Mouse (Mus musculus) myocyte (in vitro differentiated cells): Measurements from ENCODE around the gene Fate1. TPM values are rescaled to one million over a fixed set of nuclear protein-coding genes. Genes with fewer than 3 reads are reported as not detected.

Experiments
- H3K27me3 ChIP-seq: one replicate; pipeline ENCODE4 v1.6.1; 2011; ENCODE audit not compliant: control insufficient read depth, insufficient read depth, insufficient read length
- H3K36me3 ChIP-seq: one replicate; pipeline ENCODE4 v1.6.1; 2011; ENCODE audit not compliant: control insufficient read depth, insufficient read depth
- H3K4me2 ChIP-seq: one replicate; pipeline ENCODE4 v1.6.1; 2011; ENCODE audit warnings: low read depth, control low read depth
- H3K4me3 ChIP-seq: one replicate; pipeline ENCODE4 v1.5.1; 2011; ENCODE audit warnings: mild to moderate bottlenecking, control low read depth, moderate library complexity
- H3K79me2 ChIP-seq: one replicate; pipeline ENCODE4 v1.6.1; 2011; ENCODE audit not compliant: control insufficient read depth, insufficient read depth
- H3ac ChIP-seq: one replicate; pipeline ENCODE4 v1.6.1; 2011; ENCODE audit not compliant: control insufficient read depth, insufficient read length
- CEBPB ChIP-seq: IDR thresholded peaks from 2 replicates; pipeline ENCODE4 v1.6.1; 2011; ENCODE audit warnings: mild to moderate bottlenecking, moderate library complexity; ENCODE audit not compliant: poor library complexity, insufficient read depth, severe bottlenecking
- E2F4 ChIP-seq: IDR thresholded peaks from one replicate; pipeline ENCODE4 v1.6.1; 2011; ENCODE audit warnings: mild to moderate bottlenecking, control low read depth, moderate library complexity; ENCODE audit not compliant: insufficient read depth
- MAX ChIP-seq: IDR thresholded peaks from one replicate; pipeline ENCODE4 v1.6.1; 2011; ENCODE audit warnings: low read depth, mild to moderate bottlenecking, control low read depth
- MYOD1 ChIP-seq, 3 experiments: IDR thresholded peaks; one replicate each; pipeline ENCODE4 v1.6.1; 2011; ENCODE audit warnings: control low read depth in 2 of 3, low read depth in 2 of 3, mild to moderate bottlenecking in 2 of 3, moderate library complexity in 1 of 3; ENCODE audit not compliant: insufficient read length in 2 of 3, control insufficient read depth in 1 of 3
- MYOG ChIP-seq, 3 experiments: IDR thresholded peaks; one replicate each; pipeline ENCODE4 v1.6.1; 2011; ENCODE audit warnings: control low read depth in 2 of 3, low read depth in 2 of 3, mild to moderate bottlenecking in 2 of 3; ENCODE audit not compliant: insufficient read length in 2 of 3, control insufficient read depth in 1 of 3, insufficient read depth in 1 of 3
- POLR2A ChIP-seq: IDR thresholded peaks from one replicate; pipeline ENCODE4 v1.6.1; 2011; ENCODE audit warnings: low read depth, mild to moderate bottlenecking, control low read depth, moderate library complexity; ENCODE audit not compliant: insufficient read length
- POLR2AphosphoS2 ChIP-seq: IDR thresholded peaks from one replicate; pipeline ENCODE4 v1.6.1; 2011; ENCODE audit warnings: low read depth, control low read depth; ENCODE audit not compliant: insufficient read length
- REST ChIP-seq: IDR thresholded peaks from one replicate; pipeline ENCODE4 v1.6.1; 2011; ENCODE audit warnings: mild to moderate bottlenecking, control low read depth, moderate library complexity; ENCODE audit not compliant: insufficient read depth, insufficient read length
- SRF ChIP-seq: IDR thresholded peaks from one replicate; pipeline ENCODE4 v1.6.1; 2011; ENCODE audit warnings: low read depth; ENCODE audit not compliant: control insufficient read depth, insufficient read length
- TCF12 ChIP-seq: IDR thresholded peaks from one replicate; pipeline ENCODE4 v1.6.1; 2011; ENCODE audit warnings: mild to moderate bottlenecking, control low read depth; ENCODE audit not compliant: poor library complexity, insufficient read depth, severe bottlenecking
- TCF3 ChIP-seq: IDR thresholded peaks from one replicate; pipeline ENCODE4 v1.6.1; 2011; ENCODE audit warnings: low read depth, control low read depth; ENCODE audit not compliant: insufficient read length
- USF1 ChIP-seq: IDR thresholded peaks from one replicate; pipeline ENCODE4 v1.6.1; 2011; ENCODE audit warnings: low read depth, mild to moderate bottlenecking, control low read depth, moderate library complexity
- polyA plus RNA-seq: library from polyadenylated mRNA; unstranded; fragments of >200 nt; fragmentation: generic; extraction: Trizol; gene quantifications from one replicate; pipeline ENCODE4 v1.2.1, GENCODE M21; 2012; ENCODE audit warnings: missing spikeins

The Fate1 gene
- polyA plus RNA-seq, 1 experiment = not detected

DNA sequence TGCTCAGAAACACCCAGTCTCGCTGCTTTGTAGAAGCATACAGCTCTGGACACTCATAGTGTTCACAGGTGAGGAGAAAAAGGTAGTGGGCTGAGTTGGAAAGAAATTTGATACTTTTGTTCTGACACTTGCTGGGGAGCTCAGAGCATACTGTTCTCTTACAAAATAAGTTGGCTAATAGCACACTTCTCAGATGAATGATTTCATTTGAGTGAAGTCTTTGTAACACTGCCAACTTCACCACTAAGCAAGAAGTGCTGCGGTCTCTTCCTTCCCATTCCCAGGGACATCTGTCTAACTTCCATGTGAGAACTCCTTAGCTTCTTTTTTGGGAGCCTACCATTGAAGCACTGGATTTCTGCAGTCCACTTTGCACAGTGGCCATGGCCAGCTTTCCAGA lies 10.4 kb downstream of the Fate1 start:
- no peak for TF ChIP-seq MAX
- no peak for TF ChIP-seq MYOD1 (IDR thresholded peaks at IDR 0.05; ENCODE audit: control insufficient read depth in 1 of 3, insufficient read length in 2 of 3, low read depth in 2 of 3)
- TF ChIP-seq MYOG (IDR thresholded peaks at IDR 0.05; ENCODE audit: control insufficient read depth in 1 of 3, insufficient read depth in 1 of 3, insufficient read length in 2 of 3, low read depth in 2 of 3) = no peak
- TF ChIP-seq TCF3 = no peak
- no peak for TF ChIP-seq POLR2AphosphoS2
- Histone ChIP-seq H3K79me2 (no peaks in the 10 kb centered on the region), H3K27me3 (no peaks in the 10 kb centered on the region), H3ac (no peak overlapping the region), H3K4me3 (no peak overlapping the region), H3K4me2 (no peak overlapping the region), H3K36me3 (no peaks in the 10 kb centered on the region)

DNA sequence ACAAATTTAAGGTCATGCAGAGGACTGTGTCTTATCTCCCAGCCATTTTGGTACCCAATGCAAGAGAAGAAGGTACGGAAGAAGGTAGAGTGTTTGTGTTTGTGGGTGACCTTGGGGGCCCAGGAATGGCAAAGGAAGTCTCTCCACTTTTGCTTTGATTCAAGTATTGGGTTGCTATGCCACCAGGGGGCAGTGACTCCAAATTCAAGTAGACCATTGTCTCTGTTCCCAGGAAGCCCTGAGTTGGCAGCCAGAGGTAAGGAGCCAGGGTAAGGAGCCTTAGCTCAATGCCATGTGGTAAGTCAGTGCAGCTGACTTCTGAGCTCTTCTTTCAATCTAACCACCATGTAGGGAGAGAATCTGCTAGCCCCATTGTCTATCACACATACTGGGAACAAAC lies 11.0 kb downstream of the Fate1 start:
- Histone ChIP-seq H3ac (no peak overlapping the region), H3K36me3 (no peaks in the 10 kb centered on the region), H3K27me3 (no peaks in the 10 kb centered on the region), H3K4me2 (no peak overlapping the region), H3K4me3 (no peak overlapping the region), H3K79me2 (no peaks in the 10 kb centered on the region)
- no peak for TF ChIP-seq CEBPB
- no peak for TF ChIP-seq E2F4
- TF ChIP-seq USF1 = no peak
- no peak for TF ChIP-seq SRF
- TF ChIP-seq REST = no peak
- no peak for TF ChIP-seq MYOG (IDR thresholded peaks at IDR 0.05; ENCODE audit: control insufficient read depth in 1 of 3, insufficient read depth in 1 of 3, insufficient read length in 2 of 3, low read depth in 2 of 3)
- no peak for TF ChIP-seq MAX
- no peak for TF ChIP-seq POLR2AphosphoS2
- TF ChIP-seq TCF3 = no peak
- TF ChIP-seq POLR2A = no peak
- TF ChIP-seq TCF12 = no peak
- TF ChIP-seq MYOD1 (IDR thresholded peaks at IDR 0.05; ENCODE audit: control insufficient read depth in 1 of 3, insufficient read length in 2 of 3, low read depth in 2 of 3) = no peak

DNA sequence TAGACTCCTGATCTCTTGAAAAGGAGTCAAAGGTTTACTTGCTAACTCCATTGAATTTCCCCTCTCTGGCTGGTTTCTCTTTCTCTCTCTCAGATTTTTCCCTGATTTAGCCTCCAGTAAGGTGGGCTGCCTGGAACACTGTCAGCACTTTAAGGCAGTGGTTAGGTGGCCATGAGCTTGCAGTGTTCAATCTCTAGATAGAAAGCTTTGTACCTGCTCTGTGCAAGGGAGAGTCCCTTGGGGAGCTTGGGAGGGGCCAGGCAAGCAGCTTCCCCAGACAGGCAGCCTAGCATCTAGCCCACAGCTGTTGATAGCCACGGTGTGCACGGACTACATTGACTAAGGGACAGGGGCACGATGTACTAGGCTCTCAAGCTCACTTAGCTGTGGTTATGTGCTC lies 18.8 kb downstream of the Fate1 start, which contains the start of gene Cnga2:
Gene Cnga2 (plus strand): TSS at position 301 of the 400 bp plus-strand sequence.
- H3K27me3 ChIP-seq = no peaks in the 10 kb centered on the region
- H3K36me3 ChIP-seq = no peaks in the 10 kb centered on the region
- H3K79me2 ChIP-seq = no peaks in the 10 kb centered on the region
- H3K4me3 ChIP-seq = no peak within 1 kb of the TSS
- no peak for TF ChIP-seq POLR2AphosphoS2
- no peak for TF ChIP-seq REST
- TF ChIP-seq MYOG (IDR thresholded peaks at IDR 0.05; ENCODE audit: control insufficient read depth in 1 of 3, insufficient read depth in 1 of 3, insufficient read length in 2 of 3, low read depth in 2 of 3) = no peak
- no peak for TF ChIP-seq CEBPB
- TF ChIP-seq TCF12 = no peak
- no peak for TF ChIP-seq E2F4
- TF ChIP-seq SRF = no peak
- no peak for TF ChIP-seq TCF3
- no peak for TF ChIP-seq MYOD1 (IDR thresholded peaks at IDR 0.05; ENCODE audit: control insufficient read depth in 1 of 3, insufficient read length in 2 of 3, low read depth in 2 of 3)
- no peak for TF ChIP-seq USF1
- TF ChIP-seq MAX = no peak
- no peak within 1 kb of the TSS for H3ac ChIP-seq
- H3K4me2 ChIP-seq = no peak within 1 kb of the TSS

DNA sequence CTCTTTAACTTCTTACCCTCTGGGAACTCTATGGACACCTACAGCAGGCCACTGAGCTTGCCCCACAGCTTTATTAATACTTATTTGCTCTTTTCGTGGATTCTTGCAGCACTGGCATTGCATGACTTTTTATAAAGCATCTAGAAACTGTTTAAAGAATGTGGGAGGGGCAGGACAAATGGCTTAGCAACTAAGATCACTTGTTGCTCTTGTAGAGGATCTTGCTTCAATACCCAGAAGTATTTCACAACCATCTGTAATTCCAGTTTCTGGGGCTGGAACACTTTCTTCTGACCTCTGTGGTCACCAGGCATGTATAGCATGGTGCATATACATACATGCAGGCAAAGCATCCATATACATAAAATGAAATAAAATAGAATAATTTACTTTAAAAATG lies 23.2 kb downstream of the Fate1 start:
- H3K36me3 ChIP-seq = no peaks in the 10 kb centered on the region
- no peak for TF ChIP-seq CEBPB
- no peak for TF ChIP-seq REST
- no peak for TF ChIP-seq MYOD1 (IDR thresholded peaks at IDR 0.05; ENCODE audit: control insufficient read depth in 1 of 3, insufficient read length in 2 of 3, low read depth in 2 of 3)
- no peak for TF ChIP-seq TCF12
- no peaks in the 10 kb centered on the region for H3K27me3 ChIP-seq
- no peak overlapping the region for H3ac ChIP-seq
- no peaks in the 10 kb centered on the region for H3K79me2 ChIP-seq
- H3K4me3 ChIP-seq = no peak overlapping the region
- H3K4me2 ChIP-seq = no peak overlapping the region

DNA sequence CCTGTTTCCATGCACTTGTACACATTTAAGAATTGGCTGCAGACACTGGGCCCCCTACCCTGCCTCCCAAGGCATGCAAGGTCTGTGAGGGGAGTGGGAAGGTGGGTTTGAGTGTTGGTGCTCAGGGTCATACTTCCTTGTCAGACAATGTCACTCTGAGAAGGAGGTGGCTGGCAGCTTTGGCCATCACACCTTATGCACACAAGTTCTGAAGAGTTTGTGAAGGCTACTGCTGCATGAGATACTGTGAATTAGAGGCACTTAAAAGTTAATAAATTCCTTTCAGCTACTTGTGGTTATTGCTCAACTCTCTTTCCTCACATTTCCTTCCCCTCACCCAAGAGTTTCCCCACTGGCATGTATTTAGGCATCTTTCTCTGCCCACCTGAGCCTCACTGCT lies 37.1 kb downstream of the Fate1 start:
- no peaks in the 10 kb centered on the region for H3K36me3 ChIP-seq
- TF ChIP-seq MYOG (IDR thresholded peaks at IDR 0.05; ENCODE audit: control insufficient read depth in 1 of 3, insufficient read depth in 1 of 3, insufficient read length in 2 of 3, low read depth in 2 of 3) = no peak
- TF ChIP-seq USF1 = no peak
- no peak for TF ChIP-seq POLR2AphosphoS2
- TF ChIP-seq SRF = no peak
- TF ChIP-seq POLR2A = no peak
- no peak for TF ChIP-seq E2F4
- TF ChIP-seq REST = no peak
- TF ChIP-seq MAX = no peak
- no peak for TF ChIP-seq MYOD1 (IDR thresholded peaks at IDR 0.05; ENCODE audit: control insufficient read depth in 1 of 3, insufficient read length in 2 of 3, low read depth in 2 of 3)
- no peak for TF ChIP-seq CEBPB
- TF ChIP-seq TCF12 = no peak
- TF ChIP-seq TCF3 = no peak
- no peak overlapping the region for H3ac ChIP-seq
- H3K79me2 ChIP-seq = no peaks in the 10 kb centered on the region
- H3K27me3 ChIP-seq = no peaks in the 10 kb centered on the region
- H3K4me2 ChIP-seq = no peak overlapping the region
- H3K4me3 ChIP-seq = no peak overlapping the region
